Mouse (Mus musculus) inflammation-experienced regulatory T-cells (primary cell): ENCODE data around the gene Lce1m. TPM values are rescaled to one million over a fixed set of nuclear protein-coding genes. Genes with fewer than 3 reads are reported as not detected.

ENCODE experiments used
- polyA plus RNA-seq, 2 experiments: library from polyadenylated mRNA; unstranded; fragments of 100-300 nt; shearing (Covaris generic); gene quantifications; one replicate each; pipeline ENCODE4 v1.2.1; 2017

The Lce1m gene
- not detected for polyA plus RNA-seq

GRCm38 (mm10) chr3:93018960-93019359, at the start of gene Lce1m:
Lce1m (minus strand) TSS chr3:93019060.

GRCm38 (mm10) chr3:93068523-93068922, 49.7 kb upstream of the Lce1m start, which contains the start of gene Gm4858:
Gm4858 (plus strand) TSS chr3:93068823.

GRCm38 (mm10) chr3:93015460-93016104, 3.3 kb downstream of the Lce1m start, which contains the start of gene Crct1:
Crct1 (minus strand) TSS chr3:93015687.

GRCm38 (mm10) chr3:92991926-92992325, 26.9 kb downstream of the Lce1m start, which contains the start of gene Lce3f:
Lce3f (plus strand) TSS chr3:92992226.

Other genes with a start within 250 kb of the Lce1m start
- gene Lce1i, start 240.2 kb downstream of the Lce1m start, polyA plus RNA-seq, result not detected
- gene Lce1j, start 228.5 kb downstream of the Lce1m start, polyA plus RNA-seq, result not detected
- gene Lce1k, start 211.2 kb downstream of the Lce1m start, polyA plus RNA-seq, result not detected
- gene Kprp, start 191.8 kb downstream of the Lce1m start, polyA plus RNA-seq, result not detected
- not detected for gene Lce1l, start 167.8 kb downstream of the Lce1m start, polyA plus RNA-seq
- under 1 TPM in 1 of 2 experiments, not detected in 1; 0.53 TPM for gene 2310050C09Rik, start 148.8 kb downstream of the Lce1m start, polyA plus RNA-seq
- gene Lce3a, start 92.8 kb downstream of the Lce1m start, polyA plus RNA-seq, result not detected
- not detected for gene Lce3b, start 86.1 kb downstream of the Lce1m start, polyA plus RNA-seq
- gene Lce3c, start 74.6 kb downstream of the Lce1m start, polyA plus RNA-seq, result not detected
- gene Lce3d, start 61.7 kb downstream of the Lce1m start, polyA plus RNA-seq, result under 1 TPM in 1 of 2 experiments, not detected in 1; 0.34 TPM
- gene Lce3e, start 52.0 kb downstream of the Lce1m start, polyA plus RNA-seq, result not detected
- not detected for gene Lce3f, start 26.8 kb downstream of the Lce1m start, polyA plus RNA-seq
- gene Crct1, start 3.4 kb downstream of the Lce1m start, polyA plus RNA-seq, result not detected
- gene Gm4858, start 49.8 kb upstream of the Lce1m start, polyA plus RNA-seq, result 1 to 10 TPM in 1 of 2 experiments, not detected in 1; 1.4 TPM
- gene Crnn, start 125.7 kb upstream of the Lce1m start, polyA plus RNA-seq, result not detected
- under 1 TPM in 1 of 2 experiments, not detected in 1; 0.10 TPM for gene Flg2, start 178.2 kb upstream of the Lce1m start, polyA plus RNA-seq